Mouse (Mus musculus) brain, embryonic 14.5 days (tissue): Measurements from ENCODE around the gene Kif1c. TPM values are rescaled to one million over a fixed set of nuclear protein-coding genes. Genes with fewer than 3 reads are reported as not detected.

Experiments
- DNase-seq: peaks from one replicate; pipeline ENCODE4 v3.0.0-alpha.2; 2011; ENCODE audit warnings: low read depth
- CTCF ChIP-seq: fragments of 200-500 bp; IDR thresholded peaks from 2 replicates; pipeline ENCODE4 v1.5.1; 2012; ENCODE audit warnings: inconsistent platforms, mild to moderate bottlenecking, moderate library complexity, borderline replicate concordance; ENCODE audit not compliant: insufficient read depth, insufficient read length; ENCODE audit errors: extremely low read depth
- POLR2A ChIP-seq: fragments of 200-500 bp; IDR thresholded peaks from 2 replicates; pipeline ENCODE4 v1.6.1; 2012; ENCODE audit warnings: mild to moderate bottlenecking, inconsistent platforms, borderline replicate concordance; ENCODE audit not compliant: poor library complexity, insufficient read depth, insufficient read length, severe bottlenecking; ENCODE audit errors: extremely low read depth
- polyA plus RNA-seq: library from polyadenylated mRNA; depleted of rRNA; stranded (reverse); fragments of >200 nt; gene quantifications from 2 replicates; pipeline ENCODE4 v1.2.3, GENCODE M21; 2012

Kif1c gene
- polyA plus RNA-seq, 1 experiment, result 23.0 TPM

DNA sequence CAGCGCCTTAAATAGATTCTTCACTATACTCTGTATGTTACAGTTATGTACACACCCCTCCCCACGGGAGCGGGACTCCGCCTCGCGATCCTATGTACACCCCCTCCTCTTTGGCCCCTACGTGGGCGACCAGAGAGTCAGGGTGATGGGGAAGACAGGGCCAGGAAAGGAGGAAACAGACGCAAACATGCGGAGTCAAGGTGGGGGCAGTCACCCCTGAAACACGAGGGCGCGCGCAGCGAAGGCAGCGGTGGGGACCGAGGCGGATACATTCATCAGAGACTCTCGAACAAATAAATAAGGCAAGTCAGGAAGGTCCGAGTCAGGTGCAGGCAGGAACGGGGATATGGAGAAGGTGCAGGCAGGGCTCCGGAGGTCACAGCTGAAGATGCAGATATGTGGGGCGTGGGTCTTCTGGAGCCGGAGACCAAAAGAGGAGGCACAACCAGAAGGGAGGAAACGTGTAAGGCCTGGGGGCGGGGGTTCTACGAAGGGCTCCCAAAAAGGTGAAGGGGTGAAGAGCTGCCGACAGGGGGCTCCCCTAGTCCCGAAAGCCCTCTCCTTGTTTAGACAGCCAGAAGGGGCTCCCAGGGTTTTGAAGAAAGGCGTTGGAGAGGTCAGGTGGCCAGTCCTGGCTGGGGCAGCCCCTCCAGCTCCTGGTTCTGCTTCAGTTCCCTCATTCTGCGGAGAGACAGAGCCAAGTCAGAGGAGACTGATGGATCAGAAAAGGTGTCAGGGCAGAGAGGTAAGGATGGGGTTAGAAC lies 30.6 kb upstream of the Kif1c start:
- TF ChIP-seq POLR2A (no peak), CTCF (peak; percentile 61)
- DNase-seq, result peak; percentile 85

DNA sequence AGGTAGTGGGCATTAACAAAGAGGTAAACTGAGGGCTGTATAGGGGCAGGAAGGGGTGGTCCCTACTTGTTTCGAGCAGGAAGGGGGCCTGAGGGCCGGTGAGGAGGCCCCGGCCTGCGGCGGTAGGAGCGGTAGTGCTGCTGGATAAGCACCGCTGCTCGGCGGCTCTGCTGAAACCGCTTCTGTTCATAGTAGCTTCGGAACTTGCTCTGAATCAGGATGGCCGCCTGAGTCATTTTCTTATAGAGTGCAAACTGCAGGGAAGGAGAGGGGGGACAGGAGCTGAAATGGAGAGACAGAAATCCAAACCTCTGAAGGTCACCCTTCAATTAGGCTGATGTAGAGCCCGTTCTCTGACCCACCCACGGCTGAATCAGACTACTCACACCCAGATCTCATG lies 29.9 kb upstream of the Kif1c start:
- peak; percentile 51 for DNase-seq
- TF ChIP-seq CTCF (no peak), POLR2A (no peak)

DNA sequence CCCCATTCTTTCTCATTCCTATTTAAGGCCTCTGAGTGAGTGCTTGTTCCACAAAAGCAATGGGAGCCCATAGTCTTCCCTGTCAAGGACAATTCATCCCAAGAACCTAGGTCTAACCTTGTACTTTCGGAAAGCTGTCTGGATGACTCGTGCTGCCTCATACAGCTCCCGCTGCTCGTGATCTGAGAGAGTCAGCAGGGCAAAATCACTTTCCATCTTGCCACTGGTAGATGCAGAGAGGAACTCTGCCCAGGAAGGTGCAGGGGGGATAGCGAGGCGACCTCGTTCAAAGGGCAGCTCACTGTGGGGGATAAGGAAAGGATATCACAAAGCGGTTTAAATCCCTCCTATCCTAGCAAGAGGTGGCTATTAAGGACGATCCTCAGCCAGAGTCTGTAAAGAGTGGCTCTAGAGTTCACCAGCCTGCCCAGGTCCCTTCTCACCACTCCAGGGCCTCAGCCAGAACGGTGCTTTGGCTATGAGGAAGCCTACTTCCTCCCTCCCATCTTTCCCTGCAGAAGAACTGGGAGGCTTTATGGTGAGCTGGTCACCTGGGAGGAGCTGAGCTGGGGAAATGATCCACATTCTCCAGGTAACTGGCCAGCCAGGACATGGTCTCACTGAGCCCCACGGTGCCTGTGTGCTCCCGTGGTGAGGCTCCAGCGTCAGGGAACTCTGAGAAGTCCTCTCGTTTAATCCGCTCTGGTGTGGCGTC lies 28.9 kb upstream of the Kif1c start:
- TF ChIP-seq POLR2A (no peak), CTCF (no peak)
- DNase-seq, result no peak

DNA sequence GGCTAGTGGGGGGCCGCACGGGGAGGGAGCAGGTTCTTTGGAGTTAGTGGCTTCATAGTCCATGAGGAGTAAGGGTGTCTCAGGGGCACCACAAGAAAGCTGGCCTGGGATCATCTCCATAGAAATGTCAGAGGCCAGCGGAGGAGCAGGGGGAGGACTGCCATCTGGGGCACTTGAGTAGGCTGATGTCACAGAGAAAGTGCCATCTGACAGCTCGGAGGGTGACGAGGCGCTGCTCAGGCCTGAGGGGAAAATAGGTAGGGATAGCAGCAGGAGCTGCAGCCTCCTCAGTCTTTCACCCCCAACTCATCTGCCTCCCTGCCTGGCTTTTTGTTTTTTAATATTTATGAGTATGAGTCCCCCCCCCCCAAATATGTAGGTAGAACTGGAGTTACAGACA lies 26.3 kb upstream of the Kif1c start:
- no peak for DNase-seq
- TF ChIP-seq POLR2A (no peak), CTCF (no peak)

DNA sequence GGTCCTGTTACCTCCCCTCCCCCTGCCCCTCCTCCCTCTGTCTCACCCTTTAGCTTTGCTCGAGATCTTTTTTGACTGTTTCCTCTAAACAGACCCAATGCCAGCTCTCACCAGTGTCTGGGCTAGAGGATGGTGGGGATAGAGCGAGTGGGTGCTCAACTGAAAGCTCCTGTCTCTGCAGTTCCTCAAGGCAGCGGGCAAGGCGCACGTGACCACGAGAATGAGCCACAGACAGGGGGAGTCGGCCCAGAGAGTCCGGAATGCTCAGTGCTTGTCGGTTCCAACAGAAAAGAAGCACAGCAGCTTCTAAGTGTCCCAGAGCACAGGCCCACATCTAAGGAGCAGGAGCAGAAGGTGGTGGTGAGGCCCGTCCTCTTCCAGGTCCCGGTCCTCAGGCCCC lies 25.8 kb upstream of the Kif1c start:
- DNase-seq, result no peak
- TF ChIP-seq POLR2A (no peak), CTCF (no peak)

DNA sequence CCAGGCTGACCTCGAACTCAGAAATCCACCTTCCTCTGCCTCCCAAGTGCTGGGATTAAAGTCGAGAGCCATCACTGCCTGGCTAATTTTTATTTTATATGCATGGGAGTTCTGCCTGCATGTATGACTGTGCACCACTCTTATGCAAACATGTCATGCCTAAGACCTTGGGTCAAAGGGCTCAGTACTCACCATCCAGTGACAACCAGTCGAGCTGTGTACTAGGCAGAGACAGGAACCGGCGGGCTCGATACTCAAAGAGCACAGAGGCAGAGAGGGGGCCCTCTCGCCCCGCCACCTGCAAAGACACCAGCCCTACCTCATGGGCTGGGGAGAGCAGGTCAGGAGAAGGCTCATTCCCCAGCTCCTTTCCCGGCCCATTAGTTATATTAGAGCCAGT lies 22.3 kb upstream of the Kif1c start:
- DNase-seq, result no peak
- TF ChIP-seq POLR2A (no peak), CTCF (no peak)

DNA sequence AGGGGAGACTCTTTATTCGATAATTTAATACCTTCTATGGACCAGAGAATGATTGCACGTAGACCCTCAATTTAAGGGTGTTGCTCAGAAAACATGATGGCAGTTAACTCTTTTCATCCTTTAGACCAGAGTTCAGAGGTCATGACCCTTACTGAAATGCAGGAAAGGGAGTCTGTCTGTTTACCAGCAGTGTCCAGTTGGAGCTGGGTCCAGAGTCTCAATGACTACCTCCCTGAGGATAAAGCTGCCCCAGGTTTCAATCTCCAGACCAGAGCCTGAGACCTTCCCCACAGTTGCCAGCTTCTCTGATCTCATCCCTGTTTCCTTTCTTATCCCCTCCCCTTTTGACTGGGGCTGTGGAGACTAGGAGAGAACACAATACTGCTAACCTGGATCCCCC lies 21.8 kb upstream of the Kif1c start:
- DNase-seq, result no peak
- TF ChIP-seq CTCF (no peak), POLR2A (no peak)

DNA sequence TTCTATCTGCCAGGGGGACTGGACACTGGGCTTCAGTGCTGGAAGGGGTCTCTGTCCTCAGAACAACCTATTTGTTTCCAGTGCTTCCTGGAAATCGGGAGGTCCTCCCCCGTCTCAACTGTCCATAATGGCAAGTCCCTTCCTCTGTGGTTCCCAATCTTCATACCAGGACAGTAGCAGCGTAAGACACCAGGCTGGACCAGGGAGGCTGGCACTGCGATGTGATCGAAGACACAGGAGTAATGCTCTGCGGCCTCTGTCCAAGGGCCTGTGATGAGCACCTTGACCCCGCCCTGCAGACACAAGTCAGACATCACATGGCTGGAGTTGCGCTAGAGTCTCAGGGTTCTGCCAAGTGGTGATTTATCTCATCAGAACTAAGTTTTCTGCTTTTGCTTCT lies 21.0 kb upstream of the Kif1c start:
- no peak for TF ChIP-seq POLR2A
- no peak for TF ChIP-seq CTCF

DNA sequence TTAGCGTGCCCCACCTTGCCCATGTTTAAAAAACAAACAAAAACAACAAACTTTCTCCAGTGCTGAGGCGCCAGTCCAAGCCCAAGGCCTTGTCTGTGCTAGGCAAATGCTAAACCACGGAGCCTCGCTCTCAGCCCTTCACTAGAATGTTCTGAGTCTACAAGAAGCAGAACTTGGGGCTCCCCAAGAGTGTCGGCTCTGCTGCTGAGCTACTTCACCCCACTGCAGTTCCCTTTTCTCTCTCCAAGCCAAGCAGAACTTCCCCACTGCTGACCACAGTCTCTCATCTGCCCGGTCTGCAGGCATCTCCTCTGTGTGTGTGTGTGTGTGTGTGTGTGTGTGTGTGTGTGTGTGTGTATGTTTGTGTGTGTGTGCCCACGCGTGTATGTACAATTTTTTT lies 20.5 kb upstream of the Kif1c start:
- no peak for TF ChIP-seq CTCF
- no peak for TF ChIP-seq POLR2A
- DNase-seq, result no peak

More for the DNA sequence above, 21.0 kb upstream of the Kif1c start:
- DNase-seq, result no peak

DNA sequence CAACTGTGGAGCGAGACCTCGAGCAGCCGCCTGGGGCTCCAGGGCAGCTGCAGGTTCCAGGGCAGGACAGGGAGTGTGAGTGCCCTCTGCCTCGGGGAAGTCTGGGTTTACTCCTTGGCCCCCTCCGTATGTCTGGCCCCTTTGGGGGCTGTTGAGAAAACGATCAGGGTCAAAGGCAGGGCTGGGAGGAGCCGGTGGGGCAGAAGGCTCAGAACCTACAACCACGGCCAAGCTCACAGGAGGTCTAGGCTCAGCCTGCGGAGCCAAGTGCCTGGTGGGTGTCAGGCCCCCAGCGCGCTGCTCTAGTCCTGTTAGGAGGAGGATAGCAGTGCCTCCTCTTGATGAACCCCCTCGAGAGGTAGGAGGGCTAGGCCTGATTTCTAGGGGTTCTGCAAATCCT lies 19.2 kb upstream of the Kif1c start:
- TF ChIP-seq CTCF (no peak), POLR2A (no peak)
- DNase-seq, result no peak

DNA sequence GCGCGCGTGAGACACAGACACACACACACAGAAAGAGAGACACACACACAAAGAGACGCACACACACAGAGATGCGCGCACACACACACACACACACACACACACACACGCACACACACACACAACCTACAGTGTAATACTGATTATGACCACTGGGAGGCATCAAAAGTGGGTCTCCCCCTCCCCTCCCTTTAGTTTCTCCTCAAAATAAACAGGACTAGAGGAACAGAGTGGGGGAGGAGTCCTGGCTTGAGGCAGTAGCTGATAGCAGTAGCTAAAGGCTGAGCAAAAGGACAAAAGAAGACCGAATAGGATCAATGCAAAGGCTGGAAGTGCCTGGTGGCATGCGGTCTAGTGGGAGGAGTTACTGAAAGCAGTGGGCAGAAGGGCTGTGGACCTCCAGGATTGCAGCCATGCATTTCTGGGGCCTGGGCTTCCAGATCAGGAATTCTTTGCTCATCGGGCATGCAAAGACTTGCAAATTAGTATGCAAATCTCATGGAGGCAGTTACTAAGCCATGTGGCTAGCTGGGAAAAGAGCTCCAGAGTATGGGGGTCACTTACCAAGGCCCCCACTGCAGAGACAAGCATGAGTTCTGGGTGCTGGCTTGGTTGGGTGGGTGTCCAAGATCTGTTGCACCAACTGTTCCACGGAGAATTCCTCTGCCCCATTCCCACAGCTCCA lies 18.3 kb upstream of the Kif1c start:
- DNase-seq, result peak; percentile 92
- TF ChIP-seq CTCF, result peak; percentile 57
- TF ChIP-seq POLR2A, result no peak
